Mouse (Mus musculus): Measurements from ENCODE around the gene Gnb3. TPM values are rescaled to one million over a fixed set of nuclear protein-coding genes. Genes with fewer than 3 reads are reported as not detected.

Gene Gnb3
- polyA plus RNA-seq, 1 experiment from 2014 or later = 0.22 TPM

GRCm38 (mm10) chr6:124828868-124829798 is 10.9 kb downstream of the Gnb3 start, which contains the start of the genes Usp5 and Cdca3:
Usp5 (minus strand) TSS chr6:124829484.
Cdca3 (plus strand) TSS chr6:124829547.
- Histone ChIP-seq H3K27ac (ENCODE audit: low read depth, low read length) (peak within 1 kb of the TSS; percentile 77; the same call in 1 of the 2 replicates), H3K4me3 (ENCODE audit: low read depth, low read length) (peak within 1 kb of the TSS; percentile 68), H3K9me3 (ENCODE audit: control insufficient read depth, low read length) (no peaks in the 10 kb centered on the region), H3K4me2 (replicated peaks; ENCODE audit: low read depth, low read length) (peak within 1 kb of the TSS; percentile 85), H3K9ac (ENCODE audit: low read depth, low read length) (peak within 1 kb of the TSS; percentile 78), H3K4me1 (replicated peaks; ENCODE audit: control insufficient read depth, insufficient read depth, low read length) (peaks cover 8% of the 10 kb centered on the region), H3K27me3 (ENCODE audit: control insufficient read depth, insufficient read depth, low read length) (no peaks in the 10 kb centered on the region), H3K36me3 (ENCODE audit: control insufficient read depth, insufficient read depth, low read length) (peaks cover 8% of the 10 kb centered on the region; the same call in 1 of the 2 replicates)
- DNase-seq (ENCODE audit: low spot score) = peak; percentile 99
- under 1% methylated on average over 55 of the region's 55 CpGs for WGBS
- peak; percentile 96 for ATAC-seq (ENCODE audit: low FRiP score)

GRCm38 (mm10) chr6:124828101-124828592 is 11.9 kb downstream of the Gnb3 start:
- ATAC-seq (ENCODE audit: low FRiP score) = no peak
- Histone ChIP-seq H3K9ac (ENCODE audit: low read depth, low read length) (peak overlapping the region; percentile 64), H3K9me3 (ENCODE audit: control insufficient read depth, low read length) (no peaks in the 10 kb centered on the region), H3K4me2 (replicated peaks; ENCODE audit: low read depth, low read length) (peak overlapping the region; percentile 77), H3K4me1 (replicated peaks; ENCODE audit: control insufficient read depth, insufficient read depth, low read length) (peaks cover 8% of the 10 kb centered on the region), H3K4me3 (ENCODE audit: low read depth, low read length) (peak overlapping the region; percentile 68), H3K27ac (ENCODE audit: low read depth, low read length) (0 out of 2 replicates have a peak overlapping the region, but pooled peaks have one; percentile 1), H3K36me3 (ENCODE audit: control insufficient read depth, insufficient read depth, low read length) (peaks cover 17% of the 10 kb centered on the region), H3K27me3 (ENCODE audit: control insufficient read depth, insufficient read depth, low read length) (no peaks in the 10 kb centered on the region)
- DNase-seq (ENCODE audit: low spot score) = no peak
- 25% methylated on average over 10 of the region's 10 CpGs for WGBS

GRCm38 (mm10) chr6:124822049-124822448 is 18.0 kb downstream of the Gnb3 start:
- no peak overlapping the region for H3K4me2 ChIP-seq (replicated peaks; ENCODE audit: low read depth, low read length)
- DNase-seq (ENCODE audit: low spot score) (no peak), ATAC-seq (ENCODE audit: low FRiP score) (no peak)
- H3K9ac ChIP-seq (ENCODE audit: low read depth, low read length) = no peak overlapping the region
- no peak overlapping the region for H3K27ac ChIP-seq (ENCODE audit: low read depth, low read length)
- no peak overlapping the region for H3K4me3 ChIP-seq (ENCODE audit: low read depth, low read length)
- H3K9me3 ChIP-seq (ENCODE audit: control insufficient read depth, low read length) = no peaks in the 10 kb centered on the region
- H3K27me3 ChIP-seq (ENCODE audit: control insufficient read depth, insufficient read depth, low read length) = no peaks in the 10 kb centered on the region
- 98% methylated on average over 4 of the region's 4 CpGs for WGBS
- no peaks in the 10 kb centered on the region for H3K4me1 ChIP-seq (replicated peaks; ENCODE audit: control insufficient read depth, insufficient read depth, low read length)
- peaks cover 31% of the 10 kb centered on the region for H3K36me3 ChIP-seq (ENCODE audit: control insufficient read depth, insufficient read depth, low read length)

- Histone ChIP-seq H3K4me3 (ENCODE audit: low read depth, low read length) (no peak overlapping the region), H3K9ac (ENCODE audit: low read depth, low read length) (no peak overlapping the region), H3K36me3 (ENCODE audit: control insufficient read depth, insufficient read depth, low read length) (peaks cover 31% of the 10 kb centered on the region), H3K9me3 (ENCODE audit: control insufficient read depth, low read length) (no peaks in the 10 kb centered on the region), H3K27ac (ENCODE audit: low read depth, low read length) (no peak overlapping the region), H3K27me3 (ENCODE audit: control insufficient read depth, insufficient read depth, low read length) (no peaks in the 10 kb centered on the region), H3K4me1 (replicated peaks; ENCODE audit: control insufficient read depth, insufficient read depth, low read length) (no peaks in the 10 kb centered on the region), H3K4me2 (replicated peaks; ENCODE audit: low read depth, low read length) (no peak overlapping the region)
- DNase-seq (ENCODE audit: low spot score) (no peak), ATAC-seq (ENCODE audit: low FRiP score) (no peak)
- 90% methylated on average over 5 of the region's 5 CpGs for WGBS
Observed at GRCm38 (mm10) chr6:124820891-124821290, 19.2 kb downstream of the Gnb3 start.

- H3K36me3 ChIP-seq (ENCODE audit: control insufficient read depth, insufficient read depth, low read length) = peaks cover 20% of the 10 kb centered on the region
- no peak overlapping the region for H3K27ac ChIP-seq (ENCODE audit: low read depth, low read length)
- H3K4me2 ChIP-seq (replicated peaks; ENCODE audit: low read depth, low read length) = no peak overlapping the region
- H3K9me3 ChIP-seq (ENCODE audit: control insufficient read depth, low read length) = no peaks in the 10 kb centered on the region
- ATAC-seq (ENCODE audit: low FRiP score) = no peak
- WGBS = 92% methylated on average over 8 of the region's 8 CpGs
- no peak overlapping the region for H3K9ac ChIP-seq (ENCODE audit: low read depth, low read length)
- peaks cover 4% of the 10 kb centered on the region for H3K4me1 ChIP-seq (replicated peaks; ENCODE audit: control insufficient read depth, insufficient read depth, low read length)
- H3K27me3 ChIP-seq (ENCODE audit: control insufficient read depth, insufficient read depth, low read length) = no peaks in the 10 kb centered on the region
- no peak for DNase-seq (ENCODE audit: low spot score)
- H3K4me3 ChIP-seq (ENCODE audit: low read depth, low read length) = no peak overlapping the region
Observed at GRCm38 (mm10) chr6:124817971-124818370, 22.1 kb downstream of the Gnb3 start.

- H3K4me2 ChIP-seq (replicated peaks; ENCODE audit: low read depth, low read length) = no peak overlapping the region
- H3K27ac ChIP-seq (ENCODE audit: low read depth, low read length) = no peak overlapping the region
- H3K36me3 ChIP-seq (ENCODE audit: control insufficient read depth, insufficient read depth, low read length) = peaks cover 20% of the 10 kb centered on the region
- H3K9ac ChIP-seq (ENCODE audit: low read depth, low read length) = no peak overlapping the region
- H3K4me1 ChIP-seq (replicated peaks; ENCODE audit: control insufficient read depth, insufficient read depth, low read length) = peaks cover 7% of the 10 kb centered on the region
- ATAC-seq (ENCODE audit: low FRiP score) = no peak
- no peak overlapping the region for H3K4me3 ChIP-seq (ENCODE audit: low read depth, low read length)
- H3K27me3 ChIP-seq (ENCODE audit: control insufficient read depth, insufficient read depth, low read length) = no peaks in the 10 kb centered on the region
- H3K9me3 ChIP-seq (ENCODE audit: control insufficient read depth, low read length) = no peaks in the 10 kb centered on the region
- no peak for DNase-seq (ENCODE audit: low spot score)
- 97% methylated on average over 8 of the region's 8 CpGs for WGBS
Observed at GRCm38 (mm10) chr6:124817563-124817962, 22.5 kb downstream of the Gnb3 start.

GRCm38 (mm10) chr6:124817125-124817524 is 22.9 kb downstream of the Gnb3 start:
- no peak overlapping the region for H3K4me3 ChIP-seq (ENCODE audit: low read depth, low read length)
- H3K27ac ChIP-seq (ENCODE audit: low read depth, low read length) = no peak overlapping the region
- H3K36me3 ChIP-seq (ENCODE audit: control insufficient read depth, insufficient read depth, low read length) = peaks cover 20% of the 10 kb centered on the region
- peaks cover 7% of the 10 kb centered on the region for H3K4me1 ChIP-seq (replicated peaks; ENCODE audit: control insufficient read depth, insufficient read depth, low read length)
- no peak overlapping the region for H3K4me2 ChIP-seq (replicated peaks; ENCODE audit: low read depth, low read length)
- DNase-seq (ENCODE audit: low spot score) (no peak), ATAC-seq (ENCODE audit: low FRiP score) (no peak)
- H3K9me3 ChIP-seq (ENCODE audit: control insufficient read depth, low read length) = no peaks in the 10 kb centered on the region
- 95% methylated on average over 11 of the region's 11 CpGs for WGBS
- H3K27me3 ChIP-seq (ENCODE audit: control insufficient read depth, insufficient read depth, low read length) = no peaks in the 10 kb centered on the region
- no peak overlapping the region for H3K9ac ChIP-seq (ENCODE audit: low read depth, low read length)

GRCm38 (mm10) chr6:124816611-124817010 is 23.5 kb downstream of the Gnb3 start:
- H3K4me2 ChIP-seq (replicated peaks; ENCODE audit: low read depth, low read length) = no peak overlapping the region
- DNase-seq (ENCODE audit: low spot score) = no peak
- WGBS = 92% methylated on average over 4 of the region's 4 CpGs
- peaks cover 7% of the 10 kb centered on the region for H3K4me1 ChIP-seq (replicated peaks; ENCODE audit: control insufficient read depth, insufficient read depth, low read length)
- no peaks in the 10 kb centered on the region for H3K27me3 ChIP-seq (ENCODE audit: control insufficient read depth, insufficient read depth, low read length)
- no peak overlapping the region for H3K4me3 ChIP-seq (ENCODE audit: low read depth, low read length)
- H3K36me3 ChIP-seq (ENCODE audit: control insufficient read depth, insufficient read depth, low read length) = peaks cover 18% of the 10 kb centered on the region
- H3K9ac ChIP-seq (ENCODE audit: low read depth, low read length) = no peak overlapping the region
- no peaks in the 10 kb centered on the region for H3K9me3 ChIP-seq (ENCODE audit: control insufficient read depth, low read length)
- no peak overlapping the region for H3K27ac ChIP-seq (ENCODE audit: low read depth, low read length)
- no peak for ATAC-seq (ENCODE audit: low FRiP score)

All from hindbrain, embryonic 11.5 days (tissue).